Mouse (Mus musculus): ENCODE results near the gene Calcoco1.
"Not testable (repeated sequence)": the region's sequence is repeated elsewhere in the genome, so short reads cannot be mapped to it uniquely, and the experiment has no call there.

The Calcoco1 gene

DNA sequence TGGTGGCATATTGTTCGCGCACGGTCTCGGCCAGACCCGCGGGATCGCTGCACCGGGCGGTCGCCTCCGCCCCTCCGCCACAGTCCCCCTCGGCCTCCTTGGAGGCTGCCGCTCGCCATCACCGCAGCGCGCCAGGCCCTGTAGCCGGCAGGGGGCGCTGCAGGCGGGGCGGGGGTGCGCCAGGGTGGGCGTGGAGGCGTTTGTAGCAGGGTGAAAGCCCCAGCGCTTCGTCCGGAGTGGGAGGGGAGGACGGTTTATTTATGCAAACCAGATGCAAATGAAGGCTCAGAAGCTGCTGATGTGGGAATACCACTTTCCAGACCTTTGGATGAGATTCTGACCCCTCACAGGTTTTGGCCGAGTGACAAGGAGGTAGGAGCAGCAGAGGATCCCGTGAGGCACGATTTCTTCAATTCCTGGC, 29.0 kb downstream of the Calcoco1 start:
- peak; percentile 60 for DNase-seq (ENCODE audit: low read depth, low spot score)

DNA sequence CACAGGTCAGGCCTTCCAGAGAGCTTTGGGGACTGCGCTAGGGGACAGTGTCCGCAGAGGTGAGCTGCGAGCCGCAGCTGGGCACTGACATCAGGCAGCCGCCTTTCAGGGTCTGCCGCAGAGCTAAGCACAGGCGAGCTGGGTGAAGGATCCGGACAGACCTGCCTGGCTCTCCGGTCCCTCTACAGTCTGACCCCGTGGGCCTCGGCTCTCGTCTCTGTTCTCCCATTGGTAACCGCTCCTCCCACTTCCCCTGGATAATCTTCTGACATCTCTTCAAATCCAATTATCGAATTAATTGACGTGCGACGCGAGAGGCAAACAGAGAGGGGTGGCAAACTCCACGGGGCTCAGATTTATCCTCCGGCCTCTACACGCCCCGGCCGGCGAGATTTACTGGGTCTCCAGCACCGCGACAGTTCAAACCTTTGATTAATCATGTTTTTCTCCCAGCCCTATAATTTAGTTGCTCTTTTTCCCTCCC, 29.6 kb downstream of the Calcoco1 start:
- DNase-seq (ENCODE audit: low read depth, low spot score): peak; percentile 90

DNA sequence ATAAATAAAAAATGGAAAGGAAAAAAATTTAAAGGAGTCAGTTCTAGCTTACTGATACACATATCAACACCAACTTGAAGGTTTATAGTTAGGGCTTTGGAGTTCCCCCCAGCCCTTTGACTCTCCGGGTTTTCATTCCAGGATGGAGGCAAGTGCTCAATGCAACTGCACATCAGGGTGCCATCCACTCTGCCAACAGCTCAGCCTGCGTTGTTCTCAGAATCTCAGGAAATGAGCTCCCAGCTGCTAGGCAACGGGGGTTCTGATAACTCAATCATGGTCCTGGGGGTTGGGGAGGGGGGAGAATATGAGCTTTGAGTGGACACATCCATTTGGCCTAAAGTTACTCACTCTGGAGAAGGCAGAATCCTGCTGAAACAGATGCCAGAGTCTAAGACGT, 36.2 kb downstream of the Calcoco1 start:
- DNase-seq (ENCODE audit: low read depth, low spot score): no peak

DNA sequence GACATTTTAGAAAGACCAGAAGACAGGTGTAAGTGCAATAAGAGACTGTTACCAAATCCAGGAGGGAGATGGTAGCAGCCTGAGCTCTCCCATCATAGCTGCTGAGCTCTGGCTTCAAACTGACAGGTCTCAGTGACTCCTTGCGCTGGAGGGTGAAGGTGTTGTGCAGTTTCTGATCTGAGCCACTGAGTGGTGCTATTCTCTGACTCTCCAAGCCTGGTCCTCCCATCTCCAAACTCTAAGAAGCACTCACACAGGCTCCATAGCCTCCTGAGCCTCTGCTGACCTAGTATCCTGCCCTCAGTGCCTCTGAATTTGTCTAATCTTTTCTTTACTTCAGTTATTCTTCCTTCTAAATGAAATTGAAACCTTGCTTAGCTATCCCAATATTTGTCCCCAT, 38.3 kb downstream of the Calcoco1 start:
- no peak for DNase-seq (ENCODE audit: low read depth, low spot score)

DNA sequence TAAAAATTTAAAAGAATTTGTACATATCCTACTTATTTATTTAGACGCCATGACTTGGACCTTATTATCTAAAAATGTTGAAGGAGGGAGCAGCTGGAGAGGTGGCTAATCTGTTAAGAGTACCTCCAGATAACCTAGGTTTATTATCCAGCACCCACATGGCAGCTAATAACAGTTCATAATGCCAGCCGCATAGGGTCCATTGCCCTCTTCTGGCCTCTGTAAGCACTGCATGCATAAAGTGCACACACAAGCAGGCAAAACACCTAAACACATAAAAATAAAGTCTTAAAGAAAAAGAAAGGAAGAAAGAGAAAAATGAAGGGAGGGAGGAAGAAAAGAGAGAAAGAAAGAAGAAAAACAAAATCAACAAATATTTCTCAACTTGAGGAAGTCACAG, 45.6 kb downstream of the Calcoco1 start:
- no peak for DNase-seq (ENCODE audit: low read depth, low spot score)

DNA sequence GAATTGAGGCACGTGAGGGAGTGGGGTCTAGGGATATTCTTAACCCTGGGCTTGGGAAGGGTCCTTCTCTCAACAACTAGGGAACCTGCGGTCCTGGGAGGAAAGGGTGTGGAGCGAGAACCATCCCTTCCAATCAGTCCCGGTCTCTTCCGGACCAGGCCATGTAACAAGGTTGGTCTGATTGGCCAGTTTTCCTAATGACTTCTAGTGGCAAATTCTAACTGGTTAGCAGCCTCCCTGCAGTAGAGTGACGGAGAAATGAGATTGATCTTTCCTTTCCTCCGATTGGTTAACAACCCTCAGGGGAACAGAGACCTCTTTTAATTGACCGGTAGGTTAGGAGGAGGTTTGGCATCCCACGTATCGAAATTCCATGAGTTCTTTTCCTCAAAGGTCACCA, 48.4 kb downstream of the Calcoco1 start:
- no peak for DNase-seq (ENCODE audit: low read depth, low spot score)

DNA sequence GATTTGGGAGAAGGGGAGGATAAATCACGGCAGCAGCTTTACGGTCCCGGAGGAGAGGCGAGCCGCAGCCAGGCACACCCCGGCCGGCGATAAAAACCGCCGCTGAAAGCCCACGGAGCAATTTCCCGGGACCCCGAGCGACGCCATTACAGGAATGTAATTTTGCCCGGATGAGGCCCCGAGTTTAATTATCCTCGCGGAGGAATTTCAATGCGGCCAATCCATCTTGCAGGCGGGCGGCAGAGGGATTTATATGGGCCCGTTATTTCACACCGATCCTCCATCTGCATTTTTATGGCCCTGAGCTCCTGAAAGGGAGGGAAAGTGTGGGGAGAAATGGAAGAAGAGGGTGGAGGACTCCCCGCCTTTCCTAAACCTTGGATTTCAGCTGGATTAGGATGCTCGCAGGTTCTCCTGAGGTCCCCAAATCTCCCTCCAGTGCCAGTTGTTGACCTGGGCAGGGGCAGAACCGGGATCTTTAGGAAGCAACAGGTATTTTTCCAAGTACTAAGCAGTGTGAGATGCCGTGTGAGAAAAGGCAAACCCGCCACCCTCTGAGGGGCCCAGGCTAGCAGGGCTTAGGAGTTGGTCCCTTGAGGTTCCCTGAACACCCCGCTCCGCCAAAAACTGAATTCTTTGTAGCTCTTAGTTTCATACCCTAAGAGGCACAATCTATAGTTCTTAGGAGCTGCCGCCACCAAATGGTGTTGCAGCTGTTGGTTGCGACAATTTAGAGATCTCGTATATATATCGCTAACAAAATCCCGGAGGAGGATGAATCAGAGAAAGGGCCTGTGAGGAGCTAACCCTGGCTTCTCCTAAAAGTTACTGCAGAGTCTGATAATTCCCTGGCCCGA, 49.5 kb downstream of the Calcoco1 start, which contains the start of gene Atp5g2:
Gene Atp5g2, minus strand, starts transcription at position 138 of the 857 bp plus-strand sequence.
- DNase-seq (ENCODE audit: low read depth, low spot score): no peak

DNA sequence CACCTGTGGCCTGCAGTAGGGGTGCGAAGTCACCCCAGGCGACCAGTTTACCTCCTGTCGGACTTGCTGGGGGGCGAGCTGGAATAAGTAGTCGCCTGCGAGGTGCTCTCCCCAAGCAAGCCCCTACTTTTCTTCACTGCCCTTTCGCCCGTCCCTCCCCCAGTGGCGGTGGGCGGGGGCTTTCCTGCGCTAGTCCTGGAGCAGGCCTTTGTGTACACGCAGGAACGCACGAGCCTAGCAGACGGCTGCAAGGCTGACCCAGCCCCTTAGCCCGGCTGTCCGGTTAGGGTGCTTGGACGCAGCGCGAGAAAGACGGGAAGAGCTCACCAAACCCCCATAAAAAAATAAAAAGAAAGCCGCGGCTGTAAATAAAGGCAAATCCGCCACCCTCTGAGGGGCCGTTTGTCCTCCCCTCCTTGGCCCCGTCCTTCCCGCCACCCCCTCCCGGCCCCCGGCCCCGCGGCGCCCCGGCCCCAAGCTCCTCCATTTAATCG, 50.2 kb downstream of the Calcoco1 start:
- no peak for DNase-seq (ENCODE audit: low read depth, low spot score)

DNA sequence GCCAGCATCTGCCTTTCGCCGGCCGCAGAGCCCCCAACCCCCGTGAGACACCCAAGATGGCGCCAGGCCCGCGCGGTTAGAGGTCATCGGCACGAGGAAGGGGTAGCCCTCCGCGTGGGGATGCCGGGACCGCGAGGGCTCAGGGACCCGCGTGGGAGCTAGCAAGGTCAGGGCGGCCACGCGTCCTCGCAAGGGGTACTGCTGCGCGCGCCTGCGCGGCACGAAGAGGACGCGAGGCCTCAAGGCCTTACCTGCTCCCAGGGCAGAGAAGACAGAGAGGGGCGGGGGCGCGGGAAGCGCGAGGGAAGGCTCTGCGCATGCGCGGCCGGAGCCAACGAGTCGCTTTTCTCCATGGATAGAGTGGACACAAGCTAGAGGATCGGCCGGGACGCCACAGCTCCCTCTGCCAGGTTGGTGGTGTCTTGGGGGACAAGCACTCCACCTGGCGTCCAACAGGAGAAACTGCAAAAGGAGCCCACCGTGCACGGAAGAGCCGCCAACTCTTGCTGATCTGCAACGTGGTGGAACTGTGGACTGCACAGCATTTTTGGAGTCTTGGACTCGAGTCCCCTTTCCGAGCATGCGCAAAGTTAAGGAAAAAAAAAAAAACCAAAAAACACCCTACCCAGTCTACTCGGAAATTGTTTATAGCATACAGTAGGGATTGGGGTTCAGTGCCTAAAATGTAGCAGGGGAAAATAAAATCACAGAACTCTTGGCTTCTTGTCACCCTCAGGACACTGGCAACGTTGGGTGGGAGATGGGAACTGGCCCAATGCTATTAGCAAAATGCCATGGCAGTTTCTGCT, 51.0 kb downstream of the Calcoco1 start:
- peak; percentile 98 for DNase-seq (ENCODE audit: low read depth, low spot score)

DNA sequence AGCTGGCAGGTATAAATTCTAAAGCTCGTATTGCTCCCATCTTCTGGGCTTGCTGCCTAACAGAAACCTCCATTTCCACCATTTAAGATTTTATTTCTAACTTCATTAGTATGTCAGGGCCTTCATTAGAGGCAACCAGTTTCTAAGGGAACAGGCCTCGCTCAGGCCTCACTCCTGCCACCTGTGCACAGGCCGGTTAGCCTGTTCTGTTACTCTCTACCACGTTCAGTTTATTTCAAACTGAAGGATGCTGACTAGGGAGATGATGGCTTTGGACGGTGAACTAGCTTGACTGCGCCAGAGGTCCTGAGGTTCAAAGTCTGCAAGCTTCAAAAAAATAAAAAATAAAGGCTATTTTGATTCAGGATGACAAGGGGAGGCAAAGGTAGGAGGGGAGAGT, 51.7 kb downstream of the Calcoco1 start:
- no peak for DNase-seq (ENCODE audit: low read depth, low spot score)

DNA sequence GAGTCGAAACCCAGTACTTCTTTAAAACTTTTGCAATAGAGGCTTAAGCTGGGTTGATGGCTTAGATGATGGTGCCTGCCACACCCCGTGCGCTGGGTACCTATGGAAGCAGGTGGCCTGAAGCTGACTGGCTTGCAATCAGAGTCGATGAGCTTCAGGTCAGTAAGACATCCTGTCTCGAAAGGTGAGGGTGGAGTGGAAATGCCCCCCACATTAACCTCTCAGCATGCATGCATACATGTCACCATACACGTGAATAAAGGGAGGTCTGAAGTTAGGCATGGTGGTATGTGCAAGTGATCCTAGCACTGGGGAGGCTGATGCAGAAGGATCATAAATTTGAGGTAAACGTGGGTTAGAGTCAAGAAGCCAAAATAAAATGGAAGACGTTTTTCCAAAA, 52.4 kb downstream of the Calcoco1 start:
- DNase-seq (ENCODE audit: low read depth, low spot score): no peak

DNA sequence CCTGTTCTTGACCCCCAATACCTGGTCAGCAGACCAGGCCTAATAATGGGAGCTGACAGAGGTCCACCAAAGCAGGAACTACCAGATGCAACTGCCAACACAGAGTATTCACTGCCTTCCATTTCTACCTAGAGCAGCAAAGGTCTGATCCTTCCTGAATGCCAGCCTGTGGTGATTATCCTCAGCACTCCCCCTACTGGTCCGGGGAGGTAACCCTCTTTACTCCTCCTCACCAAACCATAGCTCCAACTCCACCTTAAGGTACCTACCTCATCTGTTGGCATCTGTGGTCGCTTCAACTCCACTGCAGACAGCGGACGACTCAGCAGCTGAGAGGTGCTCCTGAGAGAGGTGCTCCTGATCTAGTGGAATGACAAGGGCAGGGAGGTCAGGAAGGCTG, 56.5 kb downstream of the Calcoco1 start:
- no peak for DNase-seq (ENCODE audit: low read depth, low spot score)

DNA sequence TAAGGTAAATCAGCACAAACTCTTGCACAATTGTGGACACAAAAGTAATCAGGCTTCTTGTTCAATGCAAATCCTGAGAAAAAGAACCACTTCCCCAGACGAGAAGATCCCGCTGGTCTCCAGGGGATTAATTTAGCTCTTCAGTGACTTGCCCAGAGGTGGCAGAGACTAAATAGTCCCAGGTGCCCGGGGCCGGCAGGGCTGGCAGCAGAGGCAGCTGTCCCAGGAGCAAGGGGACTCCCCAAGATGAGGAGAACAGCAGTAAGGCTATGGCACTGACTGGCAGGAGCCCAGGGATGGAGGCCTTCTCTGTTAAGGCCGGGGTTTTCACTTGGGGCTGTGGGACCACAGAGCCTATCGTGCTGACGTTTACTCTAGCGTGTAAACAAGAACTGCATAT, 58.2 kb downstream of the Calcoco1 start:
- no peak for DNase-seq (ENCODE audit: low read depth, low spot score)

DNA sequence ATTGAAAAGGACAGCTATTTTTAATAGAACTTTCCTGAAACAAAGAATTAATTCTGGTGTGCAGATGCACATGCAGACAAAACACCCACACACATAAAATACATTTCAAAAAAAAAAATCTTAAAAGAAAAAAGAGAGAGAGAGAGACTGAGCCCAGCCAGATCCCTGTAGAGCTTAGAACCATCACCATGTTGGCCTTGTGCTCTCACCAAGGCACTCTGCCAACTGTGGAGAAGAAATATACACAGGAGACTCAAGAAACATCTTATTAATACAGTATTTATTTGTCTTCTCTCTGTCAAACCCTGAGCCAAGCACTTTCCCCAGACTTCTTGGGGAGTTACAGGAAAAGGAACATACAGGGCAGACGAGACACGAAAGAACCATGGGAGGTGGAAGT, 59.4 kb downstream of the Calcoco1 start:
- not testable (repeated sequence) for DNase-seq (ENCODE audit: low read depth, low spot score)

DNA sequence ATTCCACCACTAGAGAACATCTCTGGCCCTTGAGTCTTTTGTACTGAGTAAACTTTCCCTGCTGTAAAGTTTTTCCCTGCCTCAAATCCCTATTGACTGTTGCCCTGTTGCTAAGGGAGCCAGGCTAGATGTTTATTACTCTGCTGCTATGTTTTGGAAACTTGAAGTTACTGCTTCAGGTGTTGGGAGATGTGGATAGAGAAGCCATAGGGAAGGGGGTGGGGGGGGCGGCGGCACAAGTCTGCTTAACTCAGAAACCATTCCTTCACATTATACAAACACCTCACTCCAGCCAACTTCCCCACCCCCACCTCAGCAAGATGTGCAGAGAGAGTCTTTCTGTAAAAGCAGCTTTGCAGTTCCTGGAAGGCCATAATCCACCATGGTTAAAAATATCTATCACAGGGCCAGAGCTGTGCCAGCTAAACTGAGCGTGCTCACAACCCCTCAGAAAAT, 64.0 kb downstream of the Calcoco1 start:
- peak; percentile 43 for DNase-seq (ENCODE audit: low read depth, low spot score)
